Mouse (Mus musculus): ENCODE measurements at regions not wholly inside any gene's neighbourhood (a gene's known extent, or its start where the extent isn't known, plus 50 kb on each side); places are given as distances from the start of the nearest gene placed in this dataset.
"Not testable (repeated sequence)": the region's sequence is repeated elsewhere in the genome, so short reads cannot be mapped to it uniquely, and the experiment has no call there.

DNA sequence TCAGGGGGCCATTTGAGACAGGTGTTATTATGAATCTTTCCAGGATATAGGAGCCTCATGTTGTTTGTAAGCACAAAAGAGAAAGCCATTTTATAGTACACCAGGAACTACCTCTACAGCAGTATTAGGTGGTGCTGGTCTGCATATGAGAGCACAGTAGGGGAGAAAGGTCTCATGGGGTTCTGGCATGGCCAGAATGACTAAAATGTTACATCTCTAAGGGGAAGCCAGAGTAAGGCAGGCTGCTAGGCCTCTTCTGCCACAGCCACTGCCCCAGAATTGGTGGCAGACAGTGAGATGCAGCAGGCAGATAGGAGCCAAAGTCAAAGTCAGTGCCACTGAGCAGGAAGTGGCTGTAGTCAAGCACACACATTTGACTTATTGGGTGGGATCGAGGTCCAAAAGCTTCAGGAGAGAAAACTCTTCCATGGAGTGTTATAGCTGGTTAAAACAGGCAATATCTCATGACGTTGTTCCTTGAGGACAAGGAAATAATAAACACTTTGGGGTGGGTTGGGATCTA is 147.2 kb downstream of the Hira start:
- DNase-seq, result no peak

DNA sequence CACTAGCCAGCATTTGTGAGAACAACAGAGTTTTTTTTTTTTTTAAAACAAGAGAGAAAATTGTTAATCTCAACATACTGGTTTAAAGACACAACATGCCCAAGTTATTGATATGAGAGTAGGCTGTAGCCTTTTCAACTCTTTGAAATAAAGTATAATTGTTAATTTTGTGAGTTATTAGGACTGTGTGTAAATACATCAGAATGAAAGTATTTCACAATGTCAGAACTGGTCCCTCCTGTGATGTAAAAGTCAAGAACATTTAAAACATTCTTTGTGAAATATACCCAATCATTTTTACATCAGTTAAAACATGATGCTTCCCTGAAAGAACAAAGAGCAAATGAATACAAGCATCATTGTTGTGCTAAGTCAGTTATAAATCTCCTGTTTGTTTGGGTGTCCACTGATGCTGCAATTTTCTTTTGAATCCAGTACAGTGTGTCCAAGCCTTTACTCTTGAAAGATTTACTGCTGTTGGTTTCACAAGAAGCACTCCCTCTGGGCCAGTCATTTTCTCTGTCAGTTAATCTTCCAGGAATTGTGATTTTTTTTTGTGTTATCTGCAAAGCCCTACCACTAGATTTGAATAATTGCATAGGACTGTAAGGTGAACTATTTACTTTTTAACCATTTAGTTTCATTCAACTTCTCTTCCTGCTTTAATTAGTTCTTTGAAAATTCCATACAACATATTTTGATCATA is 148.5 kb downstream of the Hira start:
- DNase-seq, result no peak

DNA sequence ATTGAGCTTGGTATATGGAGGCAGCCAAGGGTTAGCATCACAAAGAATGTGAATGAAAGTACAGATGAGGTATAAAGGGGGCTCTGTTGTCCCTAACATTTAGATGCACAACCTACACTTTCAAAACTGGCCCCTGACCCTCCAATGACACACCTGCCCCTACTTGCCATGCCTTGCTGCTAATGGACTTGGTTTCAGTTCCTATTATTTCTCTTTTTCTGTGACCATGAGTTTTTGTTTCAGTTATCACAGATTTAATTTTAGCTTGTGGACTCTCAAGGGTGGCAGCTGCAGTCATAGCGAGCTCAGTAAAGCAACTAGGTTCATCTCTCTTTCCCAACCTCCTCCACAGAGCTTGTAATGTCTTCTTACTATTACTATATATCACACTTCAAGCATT is 150.3 kb downstream of the Hira start:
- peak in 1 of 2 experiments; percentile 25 for DNase-seq

DNA sequence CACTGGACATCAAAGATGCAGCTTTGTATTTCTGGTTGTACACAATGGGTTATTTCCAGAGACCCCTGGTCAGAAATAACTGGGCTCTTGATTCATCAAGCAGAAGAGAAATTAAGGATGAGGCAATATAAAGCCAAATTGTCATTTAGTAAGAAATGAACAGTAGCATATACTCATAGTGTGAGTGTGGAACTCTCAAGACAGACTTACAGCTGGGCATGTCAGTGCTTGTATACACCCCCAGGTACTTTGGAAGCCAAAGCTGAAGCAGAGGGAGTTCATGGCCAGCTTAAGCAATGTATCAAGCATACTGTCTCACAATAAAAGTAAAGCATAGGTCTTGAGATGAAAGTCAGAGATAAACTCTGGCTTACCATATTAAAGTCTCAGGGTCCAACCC is 155.7 kb downstream of the Hira start:
- DNase-seq, result no peak

- no peak for DNase-seq
Measured at GRCm38 (mm10) chr16:19035781-19036180, 158.9 kb downstream of the Hira start.

GRCm38 (mm10) chr16:19037681-19038080 is 160.8 kb downstream of the Hira start:
- no peak for DNase-seq

DNA sequence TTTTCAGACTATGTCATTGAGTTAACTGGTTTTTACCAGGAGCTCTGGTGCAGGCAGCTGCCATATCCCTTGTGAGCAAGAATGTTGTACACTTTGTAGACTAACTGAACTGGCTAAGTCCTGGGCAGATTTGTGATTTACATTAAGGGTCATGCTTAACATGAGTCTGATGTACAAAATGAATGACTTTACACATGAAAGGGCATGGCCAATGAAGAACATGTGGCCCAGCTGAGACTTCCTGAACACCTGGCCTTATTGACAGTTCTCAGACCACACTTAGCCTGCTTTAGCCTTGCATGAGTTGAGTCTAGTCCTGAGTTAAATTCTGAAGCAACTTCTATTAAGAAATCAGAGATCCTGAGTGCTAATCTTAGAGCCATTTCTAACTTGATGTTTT is 176.0 kb downstream of the Hira start:
- DNase-seq, result peak; percentile 39 to 50

GRCm38 (mm10) chr16:19060343-19060742 is 183.5 kb downstream of the Hira start:
- no peak for DNase-seq

DNA sequence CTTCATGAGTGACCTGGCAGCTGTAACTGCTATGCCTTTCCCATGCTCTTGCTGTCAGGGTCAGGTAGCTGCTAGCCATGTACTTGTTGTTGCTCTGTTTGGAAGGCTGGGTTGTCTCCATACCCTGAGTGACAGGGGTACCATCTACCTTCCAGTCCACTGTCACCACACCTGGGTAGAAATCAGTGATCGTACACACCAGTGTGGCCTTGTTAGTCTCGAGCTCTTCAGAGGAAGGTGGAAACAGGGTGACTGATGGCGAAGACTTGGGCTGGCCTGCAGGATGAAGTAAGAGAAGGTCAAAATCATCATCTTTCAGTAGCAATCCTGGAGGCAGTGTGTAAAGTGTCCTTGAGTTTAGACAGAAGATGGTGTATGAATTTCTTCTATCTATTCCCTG is 185.0 kb downstream of the Hira start:
- peak in 1 of 2 experiments; percentile 36 for DNase-seq

DNA sequence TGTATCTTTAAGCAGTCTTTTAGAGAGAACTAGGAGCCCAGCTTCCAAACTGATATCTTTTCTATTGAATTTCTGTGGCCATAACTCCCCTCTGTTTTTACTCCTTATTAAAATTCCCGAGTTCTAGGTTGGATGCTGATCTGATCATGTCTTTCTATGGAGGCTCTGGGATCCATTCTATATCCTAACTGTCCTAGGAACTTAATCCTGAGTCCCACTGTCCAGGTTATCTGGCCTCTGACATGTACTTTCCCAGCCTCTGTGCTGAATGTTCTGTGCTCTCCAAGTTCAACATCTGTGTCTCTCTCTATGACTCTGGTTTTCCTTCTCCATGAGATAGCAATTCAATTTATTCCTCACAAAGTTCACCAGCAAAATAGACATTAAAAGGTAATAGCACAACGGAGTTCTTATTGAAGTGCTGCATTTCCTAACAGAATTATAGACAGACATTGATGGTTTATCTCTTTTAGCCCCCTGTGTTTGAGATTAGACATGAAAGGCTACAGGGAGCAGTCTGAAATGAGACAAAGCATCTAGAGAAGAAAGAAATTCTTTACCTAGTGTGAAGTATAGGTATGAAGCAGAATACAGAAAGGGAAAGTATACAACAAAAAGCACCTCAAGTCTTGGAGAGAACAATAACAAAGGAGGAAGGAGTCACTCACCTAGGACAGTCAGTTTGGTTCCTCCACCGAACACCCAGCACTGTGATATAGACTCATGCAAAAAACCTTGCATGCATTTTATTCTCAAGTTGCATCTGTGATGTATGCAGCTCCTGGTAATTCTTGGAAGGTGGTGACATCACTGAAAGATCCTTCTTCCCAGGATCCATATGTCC is 185.9 kb downstream of the Hira start:
- no peak for DNase-seq

- DNase-seq, result no peak
Measured at GRCm38 (mm10) chr16:19063401-19063762, 186.5 kb downstream of the Hira start.

- no peak for DNase-seq
Measured at GRCm38 (mm10) chr16:19064397-19064796, 187.6 kb downstream of the Hira start.

DNA sequence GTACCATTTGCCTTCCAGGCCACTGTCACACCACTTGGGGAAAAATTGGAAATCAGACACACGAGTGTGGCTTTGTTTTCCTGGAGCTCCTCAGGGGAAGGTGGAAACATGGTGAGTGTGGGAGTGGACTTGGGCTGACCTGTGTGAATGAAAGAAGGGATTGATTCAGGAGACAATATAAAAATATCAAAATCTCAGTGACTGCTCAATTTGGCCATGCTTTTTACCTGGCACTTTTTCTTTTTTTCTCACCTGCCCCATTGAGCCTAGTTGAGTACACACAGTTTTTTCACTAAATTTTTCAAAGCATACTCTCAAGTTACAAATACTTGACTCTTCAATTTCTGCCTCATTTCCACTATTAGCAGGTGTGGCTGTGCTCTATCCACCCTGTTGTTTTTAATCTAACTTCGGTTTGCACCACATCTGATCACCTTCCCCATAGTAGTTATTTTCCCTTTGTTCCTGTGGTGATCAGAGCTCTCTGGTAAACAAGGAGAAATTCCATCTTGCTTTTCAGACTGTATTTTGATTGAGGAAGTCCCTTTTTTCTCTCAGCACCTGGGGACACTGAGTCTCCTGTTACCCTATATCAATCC is 188.8 kb downstream of the Hira start:
- DNase-seq, result no peak

- peak; percentile 46 to 52 for DNase-seq
Measured at GRCm38 (mm10) chr16:19066700-19067310, 190.0 kb downstream of the Hira start.

DNA sequence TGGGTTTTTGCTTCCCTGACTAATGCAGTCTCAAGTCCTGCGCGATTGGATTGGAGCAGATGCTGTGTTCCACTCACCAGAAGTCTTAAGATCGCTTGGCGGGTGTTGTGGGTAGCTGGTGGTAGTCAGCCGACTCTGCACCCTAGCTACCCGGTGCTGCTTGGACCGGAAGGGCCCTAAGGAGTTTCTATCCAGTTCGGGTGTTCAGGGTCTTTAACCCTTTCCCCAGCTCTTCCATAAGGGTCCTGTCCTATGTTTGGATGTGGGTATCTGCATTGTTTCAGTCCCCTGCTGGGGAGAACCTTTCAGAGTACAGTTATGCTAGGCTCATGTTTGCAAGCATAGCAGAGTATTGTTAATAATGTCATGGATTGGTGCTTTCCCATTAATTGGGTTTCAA is 206.7 kb downstream of the Hira start:
- not testable (repeated sequence) for DNase-seq

DNA sequence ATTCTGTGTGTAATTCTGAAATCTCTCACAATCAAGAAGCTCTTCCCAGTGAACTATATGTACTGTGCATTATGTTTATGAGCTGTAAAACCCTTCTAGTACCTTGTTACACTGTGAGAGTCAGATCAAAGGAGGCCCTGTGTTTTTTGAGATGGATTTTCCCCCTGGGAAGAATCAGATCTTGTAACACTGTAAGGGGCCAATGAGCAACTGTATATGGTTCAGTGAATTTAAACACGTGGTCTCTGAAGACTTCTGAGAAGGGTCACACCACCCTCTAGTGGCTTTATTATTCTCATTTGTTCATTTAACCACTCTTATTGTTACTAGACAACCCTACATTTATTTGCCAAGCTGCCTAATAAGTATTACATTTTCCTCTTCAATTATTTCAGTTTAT is 211.1 kb downstream of the Hira start:
- DNase-seq, result no peak

Measured in spleen, adult 18-20 months (tissue).